Mouse (Mus musculus) forebrain, embryonic 13.5 days (tissue): ENCODE data around the gene Plod3. TPM values are rescaled to one million over a fixed set of nuclear protein-coding genes. Genes with fewer than 3 reads are reported as not detected.

Experiments used
- ATAC-seq: fragments of 200-750 bp; cut with Nextera tagmentation; 2 replicates; pipeline ENCODE4 v1.8.0; 2017
- H3K27ac ChIP-seq: fragments of 300-500 bp; sonication (generic); 2 replicates; pipeline ENCODE4 v1.5.1; 2015; ENCODE audit warnings: inconsistent platforms, mild to moderate bottlenecking, moderate library complexity
- H3K27me3 ChIP-seq: fragments of 300-500 bp; sonication (generic); 2 replicates; pipeline ENCODE4 v1.6.1; 2015; ENCODE audit warnings: mild to moderate bottlenecking, inconsistent platforms
- H3K36me3 ChIP-seq: fragments of 300-500 bp; sonication (generic); 2 replicates; pipeline ENCODE4 v1.6.1; 2015; ENCODE audit warnings: mild to moderate bottlenecking, inconsistent platforms; ENCODE audit not compliant: poor library complexity, severe bottlenecking
- H3K4me1 ChIP-seq: fragments of 300-500 bp; sonication (generic); 2 replicates; pipeline ENCODE4 v1.6.1; 2015; ENCODE audit warnings: inconsistent platforms
- H3K4me2 ChIP-seq: fragments of 300-500 bp; sonication (generic); 2 replicates; pipeline ENCODE4 v1.6.1; 2015; ENCODE audit warnings: inconsistent platforms, mild to moderate bottlenecking, moderate library complexity
- H3K4me3 ChIP-seq: fragments of 300-500 bp; sonication (generic); 2 replicates; pipeline ENCODE4 v1.5.1; 2015; ENCODE audit warnings: mild to moderate bottlenecking, inconsistent platforms
- H3K9ac ChIP-seq: fragments of 300-500 bp; sonication (generic); 2 replicates; pipeline ENCODE4 v1.6.1; 2015; ENCODE audit warnings: mild to moderate bottlenecking, inconsistent platforms
- H3K9me3 ChIP-seq: fragments of 300-500 bp; sonication (generic); replicated peaks from 2 replicates; pipeline ENCODE4 v1.6.1; 2016; ENCODE audit warnings: inconsistent platforms
- WGBS: fragments of 180-500 bp; shearing (Covaris S2); methylation state at CpG from one replicate; pipeline ENCODE4 v1.1.7; 2015; 5-methylcytosine and 5-hydroxymethylcytosine counted together
- polyA plus RNA-seq: library from polyadenylated mRNA; unstranded; fragments of >200 nt; fragmentation: Nextera tagmentation; extraction: Ambion mirVana; gene quantifications from 2 replicates; pipeline ENCODE4 v1.2.1, GENCODE M21; 2015

Gene Plod3
- polyA plus RNA-seq, 1 experiment from 2014 or later = 25.8 TPM

DNA sequence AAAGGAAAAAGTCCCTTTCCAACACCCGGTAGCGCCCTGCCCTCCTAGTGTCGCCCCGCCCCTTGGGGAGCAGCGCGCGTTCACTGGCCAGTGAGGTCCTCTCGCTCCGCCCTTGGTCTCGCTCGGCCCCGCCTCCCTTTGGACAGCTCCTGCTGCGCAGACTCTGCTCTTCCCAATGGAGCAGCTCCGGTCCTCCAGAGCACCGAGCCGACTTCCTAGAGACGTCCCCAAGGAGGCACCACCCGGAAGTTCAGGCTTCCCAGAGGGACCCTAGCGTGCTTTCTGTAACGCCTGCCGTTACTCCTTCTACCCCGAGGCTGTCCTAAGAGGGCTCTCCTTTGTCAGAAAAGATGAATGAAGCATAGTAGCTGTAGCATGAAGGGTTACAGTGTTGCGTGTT lies 33.8 kb upstream of the Plod3 start, which contains the start of gene Fis1:
Gene Fis1 (plus strand): TSS at position 261 of the 400 bp plus-strand sequence.
- H3K9ac ChIP-seq = peak within 1 kb of the TSS; percentile 88
- peak within 1 kb of the TSS; percentile 89 for H3K4me3 ChIP-seq
- 1% methylated on average over 23 of the region's 23 CpGs for WGBS
- no peaks in the 10 kb centered on the region for H3K27me3 ChIP-seq
- H3K27ac ChIP-seq = peak within 1 kb of the TSS; percentile 81
- H3K36me3 ChIP-seq = peaks cover 23% of the 10 kb centered on the region; the same call in 1 of the 2 replicates
- peak; percentile 99 for ATAC-seq
- H3K9me3 ChIP-seq = no peaks in the 10 kb centered on the region
- H3K4me2 ChIP-seq = peak within 1 kb of the TSS; percentile 90
- peaks cover 20% of the 10 kb centered on the region for H3K4me1 ChIP-seq

DNA sequence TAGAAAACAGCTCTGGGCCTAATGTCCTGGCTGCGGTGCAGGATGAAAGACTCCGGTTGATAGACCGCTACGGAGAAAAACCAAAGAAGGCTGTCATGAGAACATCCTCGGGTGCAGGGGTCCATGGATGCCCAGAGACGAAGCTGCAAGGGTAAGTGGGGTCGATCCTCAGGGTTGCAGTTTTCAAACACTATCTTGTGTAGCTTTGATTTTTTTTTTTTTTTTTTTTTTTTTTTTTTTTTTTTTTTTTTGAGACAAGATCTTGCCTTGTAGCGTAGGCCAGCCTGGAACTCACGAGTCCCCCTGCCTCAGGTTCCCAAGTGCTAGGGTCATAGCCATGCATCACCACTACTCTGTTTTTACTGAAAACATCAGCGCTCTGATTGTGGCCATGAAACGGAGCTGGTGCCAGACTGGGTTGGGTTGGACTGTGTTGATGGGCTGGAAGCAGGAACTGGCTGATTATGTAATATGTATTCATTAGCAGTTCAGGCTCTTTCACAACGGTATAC lies 33.3 kb upstream of the Plod3 start:
- Histone ChIP-seq H3K9me3 (no peaks in the 10 kb centered on the region), H3K36me3 (peaks cover 23% of the 10 kb centered on the region; the same call in 1 of the 2 replicates), H3K4me1 (peaks cover 20% of the 10 kb centered on the region), H3K4me3 (peak overlapping the region; percentile 89), H3K27ac (peak overlapping the region; percentile 81), H3K9ac (peak overlapping the region; percentile 88), H3K4me2 (peak overlapping the region; percentile 90), H3K27me3 (no peaks in the 10 kb centered on the region)
- WGBS = 3% methylated on average over 12 of the region's 12 CpGs
- ATAC-seq = peak; percentile 31; the same call in 1 of the 2 replicates

DNA sequence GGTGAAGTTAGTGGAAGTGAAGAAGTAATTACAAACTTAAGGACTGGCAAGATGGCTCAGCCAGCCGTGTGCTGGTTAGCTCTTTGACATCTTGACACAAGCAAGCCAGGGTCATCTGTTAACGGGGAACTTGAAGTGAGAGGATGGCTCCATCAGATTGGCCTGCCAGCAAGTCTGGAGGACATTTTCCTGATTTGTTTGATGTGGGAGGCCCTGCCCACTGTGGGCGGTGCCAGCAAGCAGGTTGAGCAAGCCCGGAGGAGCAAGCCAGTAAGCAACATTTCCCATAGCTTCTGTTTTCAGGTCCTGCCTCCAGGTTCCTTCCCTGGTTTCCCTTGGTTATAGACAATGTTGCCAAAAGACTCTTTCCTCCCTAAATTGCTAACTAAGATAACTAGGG lies 31.2 kb upstream of the Plod3 start:
- no peak overlapping the region for H3K9ac ChIP-seq
- 92% methylated on average over 4 of the region's 4 CpGs for WGBS
- H3K27me3 ChIP-seq = no peaks in the 10 kb centered on the region
- no peak overlapping the region for H3K4me3 ChIP-seq
- H3K4me1 ChIP-seq = peaks cover 20% of the 10 kb centered on the region
- no peak overlapping the region for H3K4me2 ChIP-seq
- H3K36me3 ChIP-seq = peaks cover 23% of the 10 kb centered on the region; the same call in 1 of the 2 replicates
- no peaks in the 10 kb centered on the region for H3K9me3 ChIP-seq
- no peak overlapping the region for H3K27ac ChIP-seq
- ATAC-seq = no peak

DNA sequence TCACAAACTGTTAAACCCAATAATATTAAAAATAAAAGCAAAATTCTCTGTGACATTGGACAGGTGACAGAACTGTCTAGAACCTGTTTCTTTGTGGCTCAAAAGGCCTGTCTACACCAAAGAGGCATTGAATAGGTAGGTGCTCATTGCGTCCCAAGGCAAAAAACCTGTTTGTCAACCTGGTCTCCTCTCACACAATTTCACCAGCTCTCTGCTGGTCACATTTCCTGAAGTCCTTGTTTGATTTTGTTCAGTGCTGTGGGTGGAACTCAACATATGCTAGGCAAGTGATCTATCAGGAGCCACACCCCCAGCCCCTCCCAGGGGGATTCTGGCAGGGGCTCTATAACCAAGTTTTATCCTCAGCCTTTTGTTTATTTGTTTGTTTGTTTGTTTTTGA lies 29.6 kb upstream of the Plod3 start:
- no peak for ATAC-seq
- H3K9me3 ChIP-seq = no peaks in the 10 kb centered on the region

DNA sequence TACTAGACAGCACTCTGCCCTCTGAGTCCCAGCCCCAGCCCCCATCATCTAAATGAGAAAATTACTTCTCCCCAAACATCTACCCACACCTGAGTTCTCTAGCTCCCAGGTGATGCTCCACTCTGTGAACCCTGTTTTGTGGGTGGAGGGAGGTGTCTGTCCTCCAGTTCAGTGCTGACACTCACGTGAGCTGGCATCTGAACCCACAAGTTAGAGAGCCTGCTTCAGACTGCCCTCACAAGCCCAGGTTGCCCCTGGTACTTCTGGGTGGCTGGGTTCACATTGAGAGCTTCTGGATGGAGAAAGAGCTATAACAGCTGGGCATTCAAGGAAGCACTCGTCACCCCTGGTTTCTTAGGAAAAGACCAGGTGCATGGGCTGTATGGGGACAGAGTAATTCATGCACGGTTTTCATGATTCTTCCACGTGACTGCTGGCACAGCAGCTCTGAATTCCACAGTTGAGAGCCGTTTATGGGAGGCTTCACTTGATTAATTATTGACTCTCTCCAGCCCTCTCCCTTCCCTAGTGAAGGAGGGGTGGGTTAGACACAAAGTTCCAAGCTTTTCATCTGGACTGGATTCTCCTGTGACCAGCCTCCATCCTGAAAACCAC lies 27.7 kb upstream of the Plod3 start:
- no peak overlapping the region for H3K4me3 ChIP-seq
- H3K27me3 ChIP-seq = no peaks in the 10 kb centered on the region
- WGBS = 83% methylated on average over 5 of the region's 5 CpGs
- H3K9me3 ChIP-seq = no peaks in the 10 kb centered on the region
- H3K4me1 ChIP-seq = peaks cover 31% of the 10 kb centered on the region
- H3K9ac ChIP-seq = 0 out of 2 replicates have a peak overlapping the region, but pooled peaks have one; percentile 2
- ATAC-seq = no peak
- H3K36me3 ChIP-seq = peaks cover 34% of the 10 kb centered on the region
- no peak overlapping the region for H3K4me2 ChIP-seq
- H3K27ac ChIP-seq = no peak overlapping the region; the same call in 1 of the 2 replicates

More for the DNA sequence above, 29.6 kb upstream of the Plod3 start:
- WGBS = 95% methylated on average over 1 of the region's 1 CpGs
- H3K27me3 ChIP-seq = no peaks in the 10 kb centered on the region
- H3K36me3 ChIP-seq = peaks cover 23% of the 10 kb centered on the region; the same call in 1 of the 2 replicates
- H3K4me1 ChIP-seq = peaks cover 27% of the 10 kb centered on the region
- H3K4me3 ChIP-seq = no peak overlapping the region
- no peak overlapping the region for H3K9ac ChIP-seq
- H3K4me2 ChIP-seq = no peak overlapping the region
- H3K27ac ChIP-seq = no peak overlapping the region

DNA sequence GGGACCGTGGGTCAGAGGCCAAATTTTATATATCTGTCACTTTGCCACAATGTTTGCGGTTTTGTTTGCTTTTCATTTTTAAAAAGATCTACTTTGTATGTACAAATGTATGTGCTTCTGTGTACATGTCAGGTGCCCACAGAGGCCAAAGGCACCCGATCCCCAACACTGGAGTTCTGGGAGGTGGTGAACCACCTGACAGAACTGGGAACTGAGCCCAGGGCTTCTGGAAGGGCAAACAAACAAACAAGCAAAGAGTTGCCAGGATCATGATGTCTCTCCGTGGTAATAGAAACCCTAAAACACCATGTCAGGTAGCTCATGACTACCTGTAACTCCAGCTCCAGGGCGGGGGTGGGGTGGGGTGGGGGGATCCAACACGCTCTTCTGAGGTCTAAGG lies 26.8 kb upstream of the Plod3 start:
- no peak overlapping the region for H3K27ac ChIP-seq
- H3K9me3 ChIP-seq = no peaks in the 10 kb centered on the region
- H3K36me3 ChIP-seq = peaks cover 40% of the 10 kb centered on the region
- ATAC-seq = no peak
- WGBS = 97% methylated on average over 6 of the region's 6 CpGs
- H3K4me1 ChIP-seq = peaks cover 21% of the 10 kb centered on the region
- no peaks in the 10 kb centered on the region for H3K27me3 ChIP-seq
- H3K4me3 ChIP-seq = no peak overlapping the region
- H3K4me2 ChIP-seq = no peak overlapping the region
- no peak overlapping the region for H3K9ac ChIP-seq

DNA sequence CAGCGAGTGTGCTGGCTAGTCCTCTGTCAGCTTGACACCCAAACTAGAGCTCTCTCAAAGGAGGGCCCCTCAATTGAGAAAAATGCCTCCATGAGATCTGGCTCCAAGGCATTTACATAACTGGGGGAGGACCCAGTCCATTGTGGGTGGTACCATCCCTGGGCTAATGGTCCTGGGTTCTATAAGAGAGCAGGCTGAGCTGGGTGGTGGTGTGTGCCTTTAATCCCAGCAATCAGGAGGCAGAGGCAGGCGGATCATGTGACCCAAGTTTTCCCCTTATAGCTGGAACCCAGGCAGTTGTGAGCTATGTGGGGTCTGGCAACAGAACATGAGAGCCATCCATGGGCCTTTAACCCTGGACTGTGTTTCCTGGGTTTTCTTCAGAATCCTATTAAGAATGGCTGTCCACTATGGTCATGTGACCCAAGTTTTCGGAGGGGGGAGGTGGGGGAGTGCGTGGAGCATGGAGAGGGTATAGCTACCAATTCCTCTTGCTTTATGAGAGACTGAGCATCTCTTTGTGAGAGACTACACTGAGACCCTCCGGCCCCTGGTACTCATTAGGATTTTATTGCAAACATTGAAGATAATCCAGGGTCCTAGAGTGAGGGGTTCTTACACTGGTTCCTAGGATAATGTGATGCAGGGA lies 25.4 kb upstream of the Plod3 start:
- 22% methylated on average over 5 of the region's 5 CpGs for WGBS
- Histone ChIP-seq H3K9ac (peak overlapping the region; percentile 74), H3K4me3 (peak overlapping the region; percentile 60), H3K4me2 (peak overlapping the region; percentile 73), H3K27ac (peak overlapping the region; percentile 87), H3K9me3 (no peaks in the 10 kb centered on the region), H3K36me3 (peaks cover 48% of the 10 kb centered on the region), H3K4me1 (peaks cover 16% of the 10 kb centered on the region), H3K27me3 (no peaks in the 10 kb centered on the region)
- peak; percentile 22 for ATAC-seq

DNA sequence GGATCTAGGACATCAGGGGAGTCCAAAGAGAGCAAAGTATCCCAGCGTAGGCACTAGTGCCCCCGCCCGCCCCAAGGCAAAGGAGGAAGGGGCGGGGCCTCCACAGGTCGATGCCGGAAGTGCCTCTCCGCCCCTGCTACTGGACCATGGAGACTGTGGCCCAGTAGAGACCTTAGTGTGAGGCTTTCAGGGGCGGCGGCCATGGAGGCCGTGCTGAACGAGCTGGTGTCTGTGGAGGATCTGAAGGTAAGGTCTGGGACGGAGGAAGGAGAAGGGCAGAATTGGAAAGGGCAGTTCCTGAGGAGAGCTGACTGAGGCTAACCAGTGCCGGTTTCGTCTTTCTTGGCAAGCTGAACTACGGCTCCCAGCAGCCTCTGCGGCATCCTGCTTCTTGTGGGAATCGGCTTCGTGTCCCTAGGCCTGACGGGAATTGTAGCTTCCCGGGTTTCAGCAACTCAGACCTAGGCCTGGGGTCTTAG lies 24.8 kb upstream of the Plod3 start:
- Histone ChIP-seq H3K9me3 (no peaks in the 10 kb centered on the region), H3K27me3 (no peaks in the 10 kb centered on the region), H3K4me3 (peak overlapping the region; percentile 60), H3K36me3 (peaks cover 48% of the 10 kb centered on the region), H3K9ac (peak overlapping the region; percentile 74), H3K4me2 (peak overlapping the region; percentile 73), H3K27ac (peak overlapping the region; percentile 87), H3K4me1 (peaks cover 16% of the 10 kb centered on the region)
- 0% methylated on average over 20 of the region's 20 CpGs for WGBS
- peak; percentile 93 for ATAC-seq

DNA sequence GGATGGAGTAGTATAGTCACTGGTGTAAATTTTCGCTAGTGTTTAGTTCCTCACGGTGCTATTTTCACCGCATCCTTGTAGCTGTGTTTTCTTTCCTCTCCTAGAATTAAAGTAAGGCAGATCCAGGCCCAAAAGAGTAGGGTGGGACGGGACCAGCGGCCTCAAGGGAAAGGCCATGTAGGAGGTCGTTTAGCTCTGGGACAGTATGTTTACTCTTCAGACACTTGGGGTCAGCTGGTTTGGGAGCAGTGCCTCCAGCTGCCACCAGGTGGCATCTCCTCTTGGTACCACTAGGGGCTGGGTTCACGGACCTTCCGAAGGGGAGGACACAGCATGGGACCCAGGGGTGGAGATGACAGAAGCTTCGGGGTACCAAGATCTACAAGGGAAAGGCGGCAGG lies 24.3 kb upstream of the Plod3 start:
- ATAC-seq = peak; percentile 60
- Histone ChIP-seq H3K27me3 (no peaks in the 10 kb centered on the region), H3K9ac (peak overlapping the region; percentile 74), H3K4me2 (peak overlapping the region; percentile 73), H3K4me3 (peak overlapping the region; percentile 60), H3K27ac (peak overlapping the region; percentile 87), H3K36me3 (peaks cover 49% of the 10 kb centered on the region), H3K9me3 (no peaks in the 10 kb centered on the region), H3K4me1 (peaks cover 16% of the 10 kb centered on the region)
- WGBS = 2% methylated on average over 10 of the region's 10 CpGs

DNA sequence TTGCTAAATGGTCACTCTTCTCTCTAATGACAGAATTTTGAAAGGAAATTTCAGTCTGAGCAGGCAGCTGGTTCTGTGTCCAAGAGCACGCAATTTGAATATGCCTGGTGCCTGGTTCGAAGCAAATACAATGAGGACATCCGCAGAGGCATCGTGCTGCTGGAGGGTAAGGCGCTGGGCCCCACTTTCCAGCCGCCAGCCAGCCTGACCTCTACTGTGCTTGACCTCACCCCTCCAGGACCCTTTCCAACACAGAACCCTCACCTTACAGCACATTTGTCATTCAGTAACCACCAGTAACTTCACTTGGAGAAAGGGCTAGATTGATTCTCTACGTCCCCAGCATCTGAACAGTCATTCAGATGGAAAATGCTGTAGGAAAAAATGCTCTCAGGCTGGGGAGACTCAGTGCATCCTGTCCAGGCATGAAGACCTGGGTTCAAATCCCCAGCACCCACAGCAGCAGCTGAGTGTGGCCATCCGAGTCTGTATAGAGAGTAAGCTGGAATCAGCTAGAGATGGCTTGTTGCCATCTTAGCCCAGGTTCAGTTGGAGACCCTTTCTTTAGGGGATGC lies 23.8 kb upstream of the Plod3 start:
- H3K4me2 ChIP-seq = peak overlapping the region; percentile 73
- peak overlapping the region; percentile 74 for H3K9ac ChIP-seq
- no peaks in the 10 kb centered on the region for H3K27me3 ChIP-seq
- peaks cover 16% of the 10 kb centered on the region for H3K4me1 ChIP-seq
- H3K9me3 ChIP-seq = no peaks in the 10 kb centered on the region
- H3K4me3 ChIP-seq = peak overlapping the region; percentile 60
- H3K27ac ChIP-seq = peak overlapping the region; percentile 87
- H3K36me3 ChIP-seq = peaks cover 50% of the 10 kb centered on the region
- ATAC-seq = no peak
- WGBS = 69% methylated on average over 8 of the region's 8 CpGs

DNA sequence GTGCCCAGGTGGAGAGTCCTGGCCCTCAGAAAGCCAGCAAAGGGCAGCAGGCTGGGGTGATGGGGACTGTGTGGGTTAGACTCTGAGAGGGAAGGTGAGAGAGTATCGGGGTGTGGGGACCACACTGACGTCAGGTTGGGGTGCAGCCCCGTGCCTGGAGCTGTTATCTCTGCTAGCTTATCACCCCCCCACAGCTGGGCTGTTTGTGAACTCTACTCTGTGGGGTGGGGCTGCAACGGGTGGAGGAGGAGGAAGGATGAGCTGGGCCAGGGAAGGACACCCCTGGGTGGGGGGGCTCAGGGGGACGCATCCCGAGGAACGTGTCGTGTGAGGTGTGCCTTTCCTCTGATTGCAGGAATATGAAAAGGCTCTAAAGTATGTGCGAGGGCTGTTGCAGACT lies 21.6 kb upstream of the Plod3 start:
- Histone ChIP-seq H3K9ac (no peak overlapping the region), H3K27ac (no peak overlapping the region), H3K36me3 (peaks cover 54% of the 10 kb centered on the region), H3K4me1 (peaks cover 16% of the 10 kb centered on the region), H3K27me3 (no peaks in the 10 kb centered on the region), H3K9me3 (no peaks in the 10 kb centered on the region), H3K4me2 (no peak overlapping the region), H3K4me3 (no peak overlapping the region)
- 93% methylated on average over 9 of the region's 9 CpGs for WGBS
- ATAC-seq = no peak

DNA sequence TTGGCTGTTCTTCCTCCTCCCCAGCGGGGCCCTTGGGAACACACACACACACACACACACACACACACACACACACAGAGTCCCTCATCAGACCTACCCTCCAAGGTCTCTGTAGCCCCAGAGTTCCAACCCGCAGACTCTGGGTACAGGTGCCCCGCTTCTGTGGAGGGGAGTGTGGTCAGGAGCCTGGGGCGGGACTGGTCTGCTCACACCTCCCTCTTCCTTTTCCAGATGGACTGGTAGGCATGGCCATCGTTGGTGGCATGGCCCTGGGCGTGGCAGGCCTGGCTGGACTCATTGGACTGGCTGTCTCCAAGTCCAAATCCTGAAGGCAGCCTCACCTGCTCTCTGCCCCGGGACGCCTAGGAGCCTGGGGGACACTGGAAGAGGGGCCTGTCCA lies 21.1 kb upstream of the Plod3 start:
- Histone ChIP-seq H3K4me2 (no peak overlapping the region), H3K27ac (no peak overlapping the region), H3K9me3 (no peaks in the 10 kb centered on the region), H3K4me1 (peaks cover 16% of the 10 kb centered on the region), H3K27me3 (no peaks in the 10 kb centered on the region), H3K4me3 (no peak overlapping the region), H3K9ac (no peak overlapping the region), H3K36me3 (peaks cover 54% of the 10 kb centered on the region)
- ATAC-seq = no peak
- 89% methylated on average over 8 of the region's 8 CpGs for WGBS
